Mouse (Mus musculus) kidney, adult 2 months (tissue): ENCODE results near the gene Arhgap1. TPM values are rescaled to one million over a fixed set of nuclear protein-coding genes. Genes with fewer than 3 reads are reported as not detected.

Experiments used
- DNase-seq: peaks from one replicate; pipeline ENCODE4 v3.0.0; 2021
- H3K27ac ChIP-seq: fragments of 200-500 bp; 2 replicates; pipeline ENCODE4 v1.5.1; 2012; ENCODE audit warnings: low read depth, low read length, control low read depth, inconsistent platforms; ENCODE audit not compliant: insufficient read depth
- H3K27me3 ChIP-seq: fragments of 200-500 bp; replicated peaks from 2 replicates; pipeline ENCODE4 v1.6.1; 2012; ENCODE audit warnings: mild to moderate bottlenecking, moderate library complexity, low read length, inconsistent platforms; ENCODE audit not compliant: control insufficient read depth, insufficient read depth
- H3K36me3 ChIP-seq: fragments of 200-500 bp; 2 replicates; pipeline ENCODE4 v1.6.1; 2012; ENCODE audit warnings: mild to moderate bottlenecking, moderate library complexity, low read length, inconsistent platforms; ENCODE audit not compliant: control insufficient read depth, insufficient read depth
- H3K4me1 ChIP-seq: fragments of 200-500 bp; 2 replicates; pipeline ENCODE4 v1.6.1; 2011; ENCODE audit warnings: low read length; ENCODE audit not compliant: control insufficient read depth, insufficient read depth
- H3K4me3 ChIP-seq: fragments of 200-500 bp; 2 replicates; pipeline ENCODE4 v1.5.1; 2011; ENCODE audit warnings: mild to moderate bottlenecking, low read depth, low read length, control low read depth; ENCODE audit not compliant: insufficient read depth
- CTCF ChIP-seq: fragments of 200-500 bp; conservative IDR thresholded peaks from 2 replicates; pipeline ENCODE4 v1.5.1; 2011; ENCODE audit warnings: low read depth, mild to moderate bottlenecking, control low read depth, low read length, moderate library complexity, mixed read lengths; ENCODE audit not compliant: insufficient read depth, insufficient read length
- POLR2A ChIP-seq: fragments of 200-500 bp; IDR thresholded peaks from one replicate; pipeline ENCODE4 v1.6.1; 2011; ENCODE audit warnings: low read depth, low read length, control low read depth
- WGBS: fragments of 180-500 bp; shearing (Covaris S2); methylation state at CpG from one replicate; pipeline ENCODE4 v1.1.7; 2018; 5-methylcytosine and 5-hydroxymethylcytosine counted together
- polyA plus RNA-seq: library from polyadenylated mRNA; depleted of rRNA; stranded (reverse); fragments of >200 nt; gene quantifications from 2 replicates; pipeline ENCODE4 v1.2.3, GENCODE M21; 2012

The Arhgap1 gene
- polyA plus RNA-seq, 1 experiment: 90.2 TPM

DNA sequence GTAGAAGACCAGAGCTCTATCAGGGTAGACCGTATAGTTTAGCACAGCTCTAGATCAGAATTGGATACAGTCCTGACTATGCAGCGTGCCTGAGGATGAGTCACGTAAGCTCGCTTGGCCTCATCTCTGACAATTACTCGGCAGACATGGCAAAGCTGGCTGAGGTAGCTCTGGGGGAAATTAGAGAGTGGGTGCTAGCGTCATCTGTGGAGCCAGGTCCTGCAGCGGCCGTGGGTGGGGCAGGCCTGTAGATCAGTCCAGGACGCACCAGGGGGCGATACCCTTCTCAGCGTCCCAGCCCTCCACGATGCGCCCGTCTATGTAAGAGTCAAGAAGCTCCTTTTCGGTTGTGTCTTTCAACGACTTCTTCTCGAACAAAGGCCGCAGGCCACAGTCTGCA, 20.0 kb upstream of the Arhgap1 start:
- no peak overlapping the region for H3K4me3 ChIP-seq
- no peaks in the 10 kb centered on the region for H3K36me3 ChIP-seq
- no peaks in the 10 kb centered on the region for H3K27me3 ChIP-seq
- WGBS: 83% methylated on average over 18 of the region's 18 CpGs
- H3K27ac ChIP-seq: no peak overlapping the region
- H3K4me1 ChIP-seq: no peaks in the 10 kb centered on the region
- TF ChIP-seq POLR2A: no peak
- no peak for TF ChIP-seq CTCF
- DNase-seq: no peak

DNA sequence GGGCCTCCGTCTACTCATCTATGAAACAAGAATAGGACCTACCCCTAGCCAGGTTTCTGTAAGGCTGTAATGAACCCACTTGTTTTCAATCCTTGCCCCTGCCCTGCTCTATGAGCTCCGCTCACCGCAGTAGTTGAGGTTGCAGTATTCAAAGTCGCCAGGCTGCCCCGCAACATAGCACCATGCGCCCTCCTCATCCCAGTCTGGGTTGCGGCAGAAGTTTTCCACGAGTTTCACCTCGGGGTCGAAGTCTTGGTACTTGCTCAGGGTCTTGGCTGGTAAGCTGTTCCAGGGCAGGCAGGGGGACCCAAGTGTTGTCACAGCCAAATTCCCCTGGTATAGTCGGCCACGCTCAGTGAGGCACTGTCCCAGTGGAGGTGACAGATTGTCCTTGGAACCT, 19.3 kb upstream of the Arhgap1 start:
- Histone ChIP-seq H3K27ac (no peak overlapping the region), H3K27me3 (no peaks in the 10 kb centered on the region), H3K36me3 (no peaks in the 10 kb centered on the region), H3K4me1 (no peaks in the 10 kb centered on the region), H3K4me3 (no peak overlapping the region)
- WGBS: 89% methylated on average over 12 of the region's 12 CpGs
- TF ChIP-seq CTCF (no peak), POLR2A (no peak)
- no peak for DNase-seq

GRCm38 (mm10) chr2:91631826-91632225, 17.8 kb upstream of the Arhgap1 start:
- H3K27ac ChIP-seq: no peak overlapping the region
- no peaks in the 10 kb centered on the region for H3K36me3 ChIP-seq
- TF ChIP-seq CTCF (no peak), POLR2A (no peak)
- H3K27me3 ChIP-seq: no peaks in the 10 kb centered on the region
- DNase-seq: no peak
- WGBS: 82% methylated on average over 5 of the region's 5 CpGs
- no peak overlapping the region for H3K4me3 ChIP-seq
- no peaks in the 10 kb centered on the region for H3K4me1 ChIP-seq

DNA sequence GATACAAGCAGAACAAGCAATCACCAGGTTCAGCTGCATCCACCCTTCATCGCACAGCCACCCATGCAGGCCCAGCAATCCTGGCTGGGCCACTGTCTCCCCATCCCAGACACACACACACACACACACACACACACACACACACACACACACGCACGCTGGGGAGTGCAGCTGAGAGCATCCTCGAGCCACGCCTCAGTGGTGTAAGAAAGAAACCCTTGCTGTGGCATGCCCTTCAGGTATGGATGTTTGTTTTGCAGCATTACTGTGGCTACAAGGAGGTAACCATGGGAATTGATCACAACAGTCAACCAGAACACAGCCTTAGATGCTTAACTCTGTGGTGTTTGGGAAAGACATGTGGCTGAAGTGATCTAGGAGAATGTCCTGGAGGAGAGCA, 17.3 kb upstream of the Arhgap1 start:
- no peak for DNase-seq
- no peak overlapping the region for H3K27ac ChIP-seq
- WGBS: 41% methylated on average over 5 of the region's 5 CpGs

DNA sequence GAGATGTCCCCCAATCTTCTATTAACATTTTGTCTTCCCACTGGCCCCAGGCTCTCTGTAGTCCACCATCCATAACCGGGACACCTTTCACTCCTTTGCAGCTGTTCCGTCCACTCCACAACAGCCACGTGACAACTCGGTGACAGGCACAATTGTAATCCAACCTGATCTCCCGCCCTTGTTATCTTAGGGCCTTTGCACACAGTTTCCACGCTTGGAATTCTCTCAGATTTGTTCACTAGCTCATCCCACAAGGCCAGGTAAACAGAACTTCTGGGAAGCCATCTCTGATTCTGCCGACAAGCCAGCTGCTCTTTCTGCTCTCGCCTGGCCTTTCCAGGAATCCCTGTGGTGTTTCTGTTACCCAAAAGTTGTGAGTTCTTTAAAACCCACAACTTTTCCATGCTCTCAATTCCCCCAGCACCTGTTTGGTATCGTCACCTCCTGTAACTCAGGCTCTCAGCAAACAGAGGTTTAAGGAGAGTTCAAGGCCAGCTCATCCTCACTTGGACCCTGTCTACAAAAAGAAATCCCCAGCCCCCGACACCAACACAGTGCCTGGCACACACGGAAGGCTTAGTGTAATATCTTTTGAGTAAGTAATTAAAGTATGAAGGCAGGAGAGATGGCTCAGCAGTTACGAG, 16.2 kb upstream of the Arhgap1 start:
- no peak overlapping the region for H3K4me3 ChIP-seq
- H3K27ac ChIP-seq: no peak overlapping the region
- H3K4me1 ChIP-seq: no peaks in the 10 kb centered on the region
- no peaks in the 10 kb centered on the region for H3K36me3 ChIP-seq
- H3K27me3 ChIP-seq: no peaks in the 10 kb centered on the region
- TF ChIP-seq CTCF (no peak), POLR2A (no peak)
- no peak for DNase-seq
- WGBS: 71% methylated on average over 12 of the region's 12 CpGs

More for the DNA sequence above, 17.3 kb upstream of the Arhgap1 start:
- H3K27me3 ChIP-seq: no peaks in the 10 kb centered on the region
- TF ChIP-seq POLR2A (no peak), CTCF (no peak)
- H3K4me3 ChIP-seq: no peak overlapping the region
- no peaks in the 10 kb centered on the region for H3K36me3 ChIP-seq
- no peaks in the 10 kb centered on the region for H3K4me1 ChIP-seq

DNA sequence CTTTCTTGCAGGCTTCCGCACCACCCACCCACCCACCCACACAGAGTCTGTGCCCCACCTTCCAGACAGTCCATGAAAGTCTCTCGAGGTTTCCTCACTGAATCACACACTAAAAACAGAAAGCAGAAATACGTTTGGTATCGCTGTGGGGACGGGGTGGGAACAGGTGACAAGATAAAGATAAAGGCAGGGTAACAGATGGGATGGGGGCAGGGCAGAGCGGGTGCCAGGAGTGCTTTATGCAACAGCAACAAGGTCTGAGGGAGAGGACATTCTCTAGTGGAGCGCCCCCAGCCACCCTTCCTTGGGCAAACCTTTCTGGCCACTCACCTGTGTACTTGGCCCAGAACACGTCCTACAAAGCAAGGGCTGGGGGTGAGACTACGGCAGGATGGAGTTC, 14.8 kb upstream of the Arhgap1 start:
- Histone ChIP-seq H3K4me3 (no peak overlapping the region), H3K27me3 (no peaks in the 10 kb centered on the region), H3K4me1 (no peaks in the 10 kb centered on the region), H3K36me3 (no peaks in the 10 kb centered on the region), H3K27ac (no peak overlapping the region)
- no peak for DNase-seq
- 90% methylated on average over 9 of the region's 9 CpGs for WGBS
- TF ChIP-seq CTCF: no peak
- no peak for TF ChIP-seq POLR2A

- Histone ChIP-seq H3K27ac (no peak overlapping the region), H3K4me1 (no peaks in the 10 kb centered on the region), H3K36me3 (no peaks in the 10 kb centered on the region), H3K4me3 (no peak overlapping the region), H3K27me3 (no peaks in the 10 kb centered on the region)
- 83% methylated on average over 11 of the region's 11 CpGs for WGBS
- DNase-seq: no peak
- TF ChIP-seq CTCF (no peak), POLR2A (no peak)
Measured at GRCm38 (mm10) chr2:91635486-91635885, 14.2 kb upstream of the Arhgap1 start.
